Mouse (Mus musculus): Measurements from ENCODE around the gene Pth2. TPM values are rescaled to one million over a fixed set of nuclear protein-coding genes. Genes with fewer than 3 reads are reported as not detected.

Gene Pth2
- polyA plus RNA-seq, 1 experiment from 2014 or later = not detected

- H3K4me1 ChIP-seq = peaks cover 8% of the 10 kb centered on the region
- ATAC-seq (replicated peaks) = no peak
- H3K27ac ChIP-seq (replicated peaks) = no peak overlapping the region
- H3K9me3 ChIP-seq = no peaks in the 10 kb centered on the region
- no peaks in the 10 kb centered on the region for H3K27me3 ChIP-seq
- no peak overlapping the region for H3K4me2 ChIP-seq (replicated peaks)
- H3K4me3 ChIP-seq = no peak overlapping the region
- H3K9ac ChIP-seq (replicated peaks) = no peak overlapping the region
- WGBS = 64% methylated on average over 5 of the region's 5 CpGs
- no peaks in the 10 kb centered on the region for H3K36me3 ChIP-seq
These were observed 12.6 kb downstream of the Pth2 start for GRCm38 (mm10) chr7:45193406-45193805.

DNA sequence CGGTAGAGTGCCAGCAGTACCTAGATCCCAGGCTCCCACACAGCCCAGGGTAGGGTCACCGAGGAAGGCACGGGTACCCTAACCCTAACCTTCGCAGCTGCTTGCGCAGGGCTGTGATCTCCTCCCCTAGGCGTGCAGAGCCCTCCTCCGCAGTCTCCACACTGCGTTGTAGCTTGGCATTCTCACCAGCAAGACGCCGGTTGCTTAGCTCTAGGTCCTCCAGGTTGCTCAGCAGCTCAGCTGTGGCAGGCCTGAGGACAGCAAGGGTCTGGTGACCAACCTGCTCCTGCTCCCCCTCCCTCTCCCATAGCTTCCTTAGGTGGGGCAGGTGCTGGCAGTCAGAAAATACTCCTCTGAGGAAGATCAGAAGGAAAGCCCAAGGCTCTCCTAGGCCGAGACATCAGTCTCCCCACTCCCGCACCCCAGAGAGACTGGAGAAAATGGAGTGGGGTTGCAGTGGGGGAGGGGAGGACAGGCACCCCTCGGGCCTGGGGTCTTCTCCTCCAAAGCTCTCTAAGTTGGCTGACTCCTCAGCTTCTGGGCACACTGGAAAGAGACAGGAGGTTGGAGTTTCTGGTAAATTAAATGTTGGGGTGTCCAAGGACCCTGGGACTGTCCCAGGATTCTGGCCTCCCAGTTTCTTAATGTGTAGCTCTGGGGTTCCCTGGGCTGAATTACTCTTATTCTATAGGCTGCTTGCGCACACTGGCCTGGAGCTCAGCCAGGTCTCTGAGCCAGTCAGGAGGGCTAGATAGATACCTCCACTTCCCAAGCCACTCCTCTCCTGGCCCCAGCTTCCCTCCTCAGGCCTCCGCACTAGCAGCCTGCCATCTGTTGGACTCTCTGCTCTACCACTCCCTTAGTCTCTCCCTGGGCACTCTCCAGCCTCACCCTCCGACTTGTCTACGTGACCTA lies 13.3 kb downstream of the Pth2 start:
- H3K27ac ChIP-seq (replicated peaks) = no peak overlapping the region
- no peak overlapping the region for H3K4me3 ChIP-seq
- H3K27me3 ChIP-seq = no peaks in the 10 kb centered on the region
- H3K9me3 ChIP-seq = no peaks in the 10 kb centered on the region
- no peaks in the 10 kb centered on the region for H3K36me3 ChIP-seq
- 69% methylated on average over 17 of the region's 17 CpGs for WGBS
- H3K4me2 ChIP-seq (replicated peaks) = no peak overlapping the region
- no peak for ATAC-seq (replicated peaks)
- no peak overlapping the region for H3K9ac ChIP-seq (replicated peaks)
- H3K4me1 ChIP-seq = peaks cover 13% of the 10 kb centered on the region

DNA sequence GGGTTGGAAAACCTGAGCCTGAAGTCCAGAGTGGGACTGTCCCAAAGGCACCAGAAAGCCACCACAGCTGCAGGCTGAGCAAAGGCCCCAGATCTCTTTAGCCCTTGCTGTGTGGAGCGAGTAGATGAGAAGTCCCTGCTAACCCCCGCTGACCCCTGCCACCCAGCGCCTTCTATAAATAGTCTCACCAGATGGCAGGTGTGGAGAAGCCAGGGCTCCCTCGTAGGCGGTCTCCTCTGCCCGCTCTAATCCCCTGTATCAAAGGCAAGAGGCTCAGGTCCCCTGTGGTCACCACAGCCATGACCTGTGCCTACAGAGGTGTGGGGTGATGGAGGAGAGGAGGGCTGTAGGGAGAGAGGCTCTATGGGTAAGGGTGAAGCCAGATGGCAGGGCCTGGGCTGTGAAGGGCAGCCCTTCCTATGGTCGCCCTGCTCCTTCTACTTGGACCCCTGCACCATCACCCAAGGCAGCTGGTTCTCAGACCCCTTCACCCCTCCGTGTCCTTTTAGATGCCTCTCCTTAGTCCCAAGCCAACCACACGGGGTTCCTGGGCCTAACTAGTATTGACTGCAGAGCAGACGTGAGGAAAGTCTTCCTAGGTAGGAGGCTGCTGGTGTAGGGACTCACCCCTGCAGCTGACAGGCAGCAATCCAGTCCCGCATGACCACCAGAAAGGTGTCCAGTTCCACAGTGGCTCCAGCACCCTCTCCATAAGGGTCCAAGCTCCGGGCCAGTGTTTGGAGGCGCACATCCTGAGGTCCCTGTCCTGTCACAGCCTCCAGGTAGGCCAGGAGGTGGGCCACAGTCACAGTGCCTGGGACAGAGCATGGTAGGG lies 14.8 kb downstream of the Pth2 start:
- no peak for ATAC-seq (replicated peaks)
- peaks cover 13% of the 10 kb centered on the region for H3K4me1 ChIP-seq
- no peak overlapping the region for H3K4me3 ChIP-seq
- H3K36me3 ChIP-seq = no peaks in the 10 kb centered on the region
- H3K4me2 ChIP-seq (replicated peaks) = no peak overlapping the region
- WGBS = 59% methylated on average over 13 of the region's 13 CpGs
- no peak overlapping the region for H3K27ac ChIP-seq (replicated peaks)
- no peaks in the 10 kb centered on the region for H3K27me3 ChIP-seq
- no peak overlapping the region for H3K9ac ChIP-seq (replicated peaks)
- H3K9me3 ChIP-seq = no peaks in the 10 kb centered on the region

GRCm38 (mm10) chr7:45196176-45196535 lies 15.4 kb downstream of the Pth2 start:
- no peak overlapping the region for H3K4me3 ChIP-seq
- no peak for ATAC-seq (replicated peaks)
- H3K27ac ChIP-seq (replicated peaks) = no peak overlapping the region
- no peak overlapping the region for H3K4me2 ChIP-seq (replicated peaks)
- H3K9ac ChIP-seq (replicated peaks) = no peak overlapping the region
- no peaks in the 10 kb centered on the region for H3K9me3 ChIP-seq
- H3K36me3 ChIP-seq = no peaks in the 10 kb centered on the region
- H3K27me3 ChIP-seq = no peaks in the 10 kb centered on the region
- 86% methylated on average over 4 of the region's 4 CpGs for WGBS
- peaks cover 13% of the 10 kb centered on the region for H3K4me1 ChIP-seq

DNA sequence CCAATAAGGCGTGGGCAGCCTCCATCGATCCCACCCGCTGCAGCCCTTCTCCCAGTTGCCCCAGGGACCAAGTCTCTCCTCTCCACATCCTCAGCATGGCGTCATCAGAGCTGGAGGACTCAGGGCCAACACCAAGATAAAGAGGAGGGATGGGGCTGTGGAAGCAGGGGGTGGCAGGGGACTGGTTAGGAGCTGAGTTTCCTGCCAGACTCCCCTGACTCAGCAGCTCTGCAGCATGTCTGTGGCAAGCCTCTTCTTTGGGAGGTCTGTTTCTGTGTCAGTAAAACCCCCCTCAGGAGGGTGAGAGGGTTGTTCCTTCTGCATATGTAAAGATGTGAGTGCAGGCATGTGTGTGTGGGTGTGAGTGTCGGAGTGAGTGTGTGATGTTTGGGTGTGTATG lies 16.2 kb downstream of the Pth2 start:
- H3K4me1 ChIP-seq = peaks cover 13% of the 10 kb centered on the region
- ATAC-seq (replicated peaks) = no peak
- no peak overlapping the region for H3K27ac ChIP-seq (replicated peaks)
- WGBS = 71% methylated on average over 5 of the region's 5 CpGs
- H3K27me3 ChIP-seq = no peaks in the 10 kb centered on the region
- H3K4me2 ChIP-seq (replicated peaks) = no peak overlapping the region
- no peak overlapping the region for H3K4me3 ChIP-seq
- H3K9me3 ChIP-seq = no peaks in the 10 kb centered on the region
- no peak overlapping the region for H3K9ac ChIP-seq (replicated peaks)
- no peaks in the 10 kb centered on the region for H3K36me3 ChIP-seq

- ATAC-seq (replicated peaks) = no peak; the same call in 1 of the 2 replicates
- H3K4me1 ChIP-seq = peaks cover 13% of the 10 kb centered on the region
- no peaks in the 10 kb centered on the region for H3K36me3 ChIP-seq
- H3K27me3 ChIP-seq = no peaks in the 10 kb centered on the region
- no peak overlapping the region for H3K4me2 ChIP-seq (replicated peaks)
- H3K9ac ChIP-seq (replicated peaks) = 0 out of 2 replicates have a peak overlapping the region, but pooled peaks have one; percentile 13
- 11% methylated on average over 5 of the region's 5 CpGs for WGBS
- no peak overlapping the region for H3K27ac ChIP-seq (replicated peaks)
- H3K9me3 ChIP-seq = no peaks in the 10 kb centered on the region
- H3K4me3 ChIP-seq = no peak overlapping the region
These were observed 17.6 kb downstream of the Pth2 start for GRCm38 (mm10) chr7:45198435-45198834.

GRCm38 (mm10) chr7:45198961-45199360 lies 18.2 kb downstream of the Pth2 start:
- H3K9ac ChIP-seq (replicated peaks) = no peak overlapping the region
- peaks cover 14% of the 10 kb centered on the region for H3K4me1 ChIP-seq
- no peak for ATAC-seq (replicated peaks)
- no peaks in the 10 kb centered on the region for H3K9me3 ChIP-seq
- no peaks in the 10 kb centered on the region for H3K27me3 ChIP-seq
- 83% methylated on average over 11 of the region's 11 CpGs for WGBS
- no peak overlapping the region for H3K27ac ChIP-seq (replicated peaks)
- no peaks in the 10 kb centered on the region for H3K36me3 ChIP-seq
- no peak overlapping the region for H3K4me2 ChIP-seq (replicated peaks)
- H3K4me3 ChIP-seq = no peak overlapping the region

GRCm38 (mm10) chr7:45202654-45203053 lies 21.9 kb downstream of the Pth2 start:
- Histone ChIP-seq H3K36me3 (no peaks in the 10 kb centered on the region), H3K9ac (replicated peaks) (no peak overlapping the region), H3K4me2 (replicated peaks) (no peak overlapping the region), H3K27ac (replicated peaks) (no peak overlapping the region), H3K27me3 (no peaks in the 10 kb centered on the region), H3K4me3 (no peak overlapping the region), H3K4me1 (peaks cover 16% of the 10 kb centered on the region), H3K9me3 (no peaks in the 10 kb centered on the region)
- WGBS = 63% methylated on average over 10 of the region's 10 CpGs
- ATAC-seq (replicated peaks) = no peak

- Histone ChIP-seq H3K4me2 (replicated peaks) (peak within 1 kb of the TSS; percentile 51), H3K4me1 (0 out of 2 replicates have a peak, but pooled peaks cover 4% of the 10 kb centered on the region)
- ATAC-seq (replicated peaks) = peak; percentile 97
These were observed 23.8 kb downstream of the Pth2 start, which contains the start of gene Ccdc155 for GRCm38 (mm10) chr7:45204380-45205143. Ccdc155 (minus strand) TSS chr7:45204892.

GRCm38 (mm10) chr7:45208260-45208659 lies 27.5 kb downstream of the Pth2 start:
- H3K4me1 ChIP-seq = 0 out of 2 replicates have a peak, but pooled peaks cover 4% of the 10 kb centered on the region
- peaks cover 22% of the 10 kb centered on the region for H3K27me3 ChIP-seq
- H3K4me3 ChIP-seq = no peak overlapping the region
- WGBS = 81% methylated on average over 6 of the region's 6 CpGs
- no peaks in the 10 kb centered on the region for H3K36me3 ChIP-seq
- H3K4me2 ChIP-seq (replicated peaks) = no peak overlapping the region
- no peak for ATAC-seq (replicated peaks)
- no peak overlapping the region for H3K27ac ChIP-seq (replicated peaks)
- no peak overlapping the region for H3K9ac ChIP-seq (replicated peaks)
- H3K9me3 ChIP-seq = no peaks in the 10 kb centered on the region

More at GRCm38 (mm10) chr7:45204380-45205143, 23.8 kb downstream of the Pth2 start, which contains the start of gene Ccdc155:
- Histone ChIP-seq H3K9ac (replicated peaks) (peak within 1 kb of the TSS; percentile 54), H3K27me3 (no peaks in the 10 kb centered on the region), H3K4me3 (peak within 1 kb of the TSS; percentile 48), H3K27ac (replicated peaks) (peak within 1 kb of the TSS; percentile 82), H3K9me3 (no peaks in the 10 kb centered on the region), H3K36me3 (no peaks in the 10 kb centered on the region)
- WGBS = 9% methylated on average over 44 of the region's 44 CpGs

GRCm38 (mm10) chr7:45211070-45211469 lies 30.3 kb downstream of the Pth2 start:
- 85% methylated on average over 10 of the region's 10 CpGs for WGBS
- no peak overlapping the region for H3K9ac ChIP-seq (replicated peaks)
- H3K36me3 ChIP-seq = no peaks in the 10 kb centered on the region
- no peak for ATAC-seq (replicated peaks)
- no peaks in the 10 kb centered on the region for H3K9me3 ChIP-seq
- no peak overlapping the region for H3K4me3 ChIP-seq
- H3K27ac ChIP-seq (replicated peaks) = no peak overlapping the region
- H3K4me2 ChIP-seq (replicated peaks) = no peak overlapping the region
- peaks cover 7% of the 10 kb centered on the region for H3K4me1 ChIP-seq
- H3K27me3 ChIP-seq = peaks cover 22% of the 10 kb centered on the region

Data from forebrain, embryonic 15.5 days (tissue).